Mouse (Mus musculus): ENCODE results near the gene Senp2. TPM values are rescaled to one million over a fixed set of nuclear protein-coding genes. Genes with fewer than 3 reads are reported as not detected.

The Senp2 gene
- polyA plus RNA-seq, 1 experiment from 2014 or later = 41.3 TPM

DNA sequence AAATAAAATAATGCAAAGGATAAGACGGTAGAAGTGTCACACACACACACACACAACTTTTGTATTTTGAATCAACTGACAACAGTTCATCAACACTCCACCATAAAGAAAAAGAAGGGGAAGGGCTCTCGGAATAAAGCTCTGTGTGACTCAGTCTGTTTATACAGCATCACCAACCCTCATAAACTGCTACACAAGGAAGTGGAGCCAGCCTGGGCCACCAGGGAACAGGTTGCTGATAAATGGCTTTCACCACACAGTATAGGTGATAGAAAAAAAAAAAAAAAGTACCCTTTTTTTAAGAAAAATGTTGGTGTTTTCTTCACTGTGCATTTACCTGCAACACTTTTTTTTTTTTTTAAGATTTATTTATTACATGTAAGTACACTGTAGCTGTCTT, 17.5 kb upstream of the Senp2 start:
- Histone ChIP-seq H3K4me3 (no peak overlapping the region), H3K27me3 (no peaks in the 10 kb centered on the region)
- WGBS = 73% methylated on average over 2 of the region's 2 CpGs

DNA sequence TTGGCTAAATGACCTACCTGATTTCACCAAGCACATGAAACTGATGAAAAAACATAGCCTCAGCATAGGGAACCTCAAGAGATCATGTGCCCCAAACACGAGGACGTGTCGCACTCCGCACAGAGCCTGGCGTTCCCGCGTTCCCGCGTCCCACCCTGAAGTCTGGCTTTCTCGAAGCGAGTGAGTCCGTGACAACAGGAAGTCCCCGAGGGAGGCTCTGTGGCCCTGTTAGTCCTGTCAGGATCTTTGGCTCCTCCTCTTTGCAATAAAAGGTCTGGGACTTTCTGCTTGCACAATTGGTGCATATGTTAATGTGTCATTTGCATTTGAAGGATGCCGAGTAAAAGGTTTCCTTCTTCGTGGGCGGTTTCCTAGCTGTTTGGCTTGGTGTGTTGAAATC, 14.0 kb upstream of the Senp2 start, which contains the start of gene Liph:
TSS of gene Liph (minus strand) at position 360 of the 400 bp plus-strand sequence.
- H3K27me3 ChIP-seq = no peaks in the 10 kb centered on the region
- no peaks in the 10 kb centered on the region for H3K4me1 ChIP-seq
- H3K4me2 ChIP-seq = peak within 1 kb of the TSS; percentile 40
- no peak within 1 kb of the TSS for H3K9ac ChIP-seq
- H3K27ac ChIP-seq = peak within 1 kb of the TSS; percentile 47; the same call in 1 of the 2 replicates
- H3K4me3 ChIP-seq = peak within 1 kb of the TSS; percentile 16; the same call in 1 of the 2 replicates
- H3K9me3 ChIP-seq = no peaks in the 10 kb centered on the region
- H3K36me3 ChIP-seq = no peaks in the 10 kb centered on the region
- no peak for ATAC-seq (ENCODE audit: insufficient number of reproducible peaks, low FRiP score, low TSS enrichment, low read depth)
- WGBS = 5% methylated on average over 16 of the region's 16 CpGs

More for the DNA sequence above, 17.5 kb upstream of the Senp2 start:
- Histone ChIP-seq H3K9me3 (no peaks in the 10 kb centered on the region), H3K4me1 (no peaks in the 10 kb centered on the region), H3K9ac (no peak overlapping the region), H3K36me3 (no peaks in the 10 kb centered on the region), H3K27ac (no peak overlapping the region), H3K4me2 (no peak overlapping the region)
- ATAC-seq (ENCODE audit: insufficient number of reproducible peaks, low FRiP score, low TSS enrichment, low read depth) = no peak

DNA sequence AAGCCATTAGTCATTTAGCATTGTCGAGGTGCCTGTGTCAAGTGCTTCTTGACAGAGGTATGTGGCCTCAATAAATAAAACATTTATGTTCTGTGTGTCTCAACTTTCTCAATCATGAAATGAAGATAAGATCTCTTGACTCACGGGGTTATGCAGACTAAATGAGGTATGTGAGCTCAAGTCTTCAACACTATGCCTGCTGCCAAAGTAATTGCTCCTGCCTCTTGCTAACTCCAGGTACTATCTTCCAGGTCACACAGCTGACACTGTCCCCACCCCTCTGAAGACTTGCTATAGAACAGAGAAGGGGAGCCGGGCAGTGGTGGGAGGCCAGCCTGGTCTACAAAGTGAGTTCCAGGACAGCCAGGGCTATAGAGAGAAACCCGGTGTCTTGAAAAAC, 12.9 kb upstream of the Senp2 start:
- Histone ChIP-seq H3K4me2 (no peak overlapping the region), H3K4me3 (no peak overlapping the region), H3K9ac (no peak overlapping the region), H3K27me3 (no peaks in the 10 kb centered on the region), H3K27ac (peak overlapping the region; percentile 47; the same call in 1 of the 2 replicates), H3K36me3 (no peaks in the 10 kb centered on the region), H3K4me1 (no peaks in the 10 kb centered on the region), H3K9me3 (no peaks in the 10 kb centered on the region)
- 48% methylated on average over 4 of the region's 4 CpGs for WGBS
- ATAC-seq (ENCODE audit: insufficient number of reproducible peaks, low FRiP score, low TSS enrichment, low read depth) = no peak

DNA sequence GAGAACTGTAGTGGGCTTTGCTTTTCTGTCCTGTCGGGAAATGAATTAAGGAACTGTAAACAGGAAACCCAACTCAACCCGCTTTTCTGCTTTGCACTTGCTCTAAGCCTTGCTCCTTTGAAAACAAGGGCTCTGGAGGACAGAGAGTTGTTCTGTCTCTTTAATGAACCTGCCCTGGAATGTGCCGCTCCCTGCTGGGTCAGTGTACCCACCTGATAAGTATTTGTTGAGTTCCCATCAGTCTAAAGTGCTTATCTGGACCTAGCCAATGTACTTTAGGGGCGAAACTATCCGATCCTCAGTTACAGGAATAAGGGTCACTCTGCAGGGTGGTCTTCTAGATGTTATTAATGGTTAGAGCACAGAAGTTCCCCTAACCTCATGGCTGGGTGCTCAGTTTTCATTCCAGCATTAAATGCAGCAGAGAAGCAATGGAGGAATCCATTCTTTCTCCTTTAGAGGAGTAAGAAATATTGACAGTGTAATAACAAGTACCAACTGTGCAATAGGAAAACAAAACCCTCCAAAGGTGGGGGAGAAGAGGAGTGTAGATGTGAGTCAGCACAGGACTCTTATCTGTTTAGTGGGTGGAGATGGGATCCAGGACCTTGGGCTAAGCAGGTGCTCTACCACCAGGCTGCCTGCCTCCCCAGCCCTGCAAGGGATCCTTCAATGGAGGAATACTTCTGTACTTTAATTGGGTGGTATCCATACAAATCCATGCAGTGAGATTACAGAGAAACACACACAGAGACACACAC, 12.2 kb upstream of the Senp2 start:
- no peak overlapping the region for H3K4me2 ChIP-seq
- ATAC-seq (ENCODE audit: insufficient number of reproducible peaks, low FRiP score, low TSS enrichment, low read depth) = no peak

DNA sequence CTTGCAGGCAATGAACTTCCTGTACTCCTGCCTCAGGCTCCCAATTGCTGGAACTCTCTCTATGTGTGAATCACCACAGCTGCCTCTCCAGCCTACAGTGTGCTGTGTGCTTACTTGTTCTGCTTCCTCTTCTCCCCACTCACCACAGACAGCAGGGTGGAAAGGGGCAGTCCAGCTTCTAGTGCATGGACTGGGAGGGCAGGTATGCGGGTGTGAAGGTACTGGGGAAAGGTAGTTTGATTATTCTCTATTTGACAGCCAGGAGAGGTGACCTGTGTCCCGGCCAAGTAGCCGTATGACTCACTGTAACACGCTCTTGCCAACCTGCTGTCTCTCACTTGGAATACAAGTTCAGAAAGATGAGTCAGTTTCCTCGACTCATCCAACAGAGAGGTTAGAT, 11.2 kb upstream of the Senp2 start:
- 75% methylated on average over 5 of the region's 5 CpGs for WGBS
- H3K36me3 ChIP-seq = no peaks in the 10 kb centered on the region
- H3K4me2 ChIP-seq = no peak overlapping the region
- ATAC-seq (ENCODE audit: insufficient number of reproducible peaks, low FRiP score, low TSS enrichment, low read depth) = no peak
- H3K4me1 ChIP-seq = no peaks in the 10 kb centered on the region
- peak overlapping the region; percentile 40; the same call in 1 of the 2 replicates for H3K27ac ChIP-seq
- H3K4me3 ChIP-seq = no peak overlapping the region
- no peaks in the 10 kb centered on the region for H3K9me3 ChIP-seq
- no peaks in the 10 kb centered on the region for H3K27me3 ChIP-seq
- H3K9ac ChIP-seq = no peak overlapping the region

More for the DNA sequence above, 12.2 kb upstream of the Senp2 start:
- WGBS = 60% methylated on average over 5 of the region's 5 CpGs
- Histone ChIP-seq H3K4me1 (no peaks in the 10 kb centered on the region), H3K9me3 (no peaks in the 10 kb centered on the region), H3K4me3 (no peak overlapping the region), H3K27me3 (no peaks in the 10 kb centered on the region), H3K36me3 (no peaks in the 10 kb centered on the region), H3K27ac (no peak overlapping the region; the same call in 1 of the 2 replicates), H3K9ac (no peak overlapping the region)

DNA sequence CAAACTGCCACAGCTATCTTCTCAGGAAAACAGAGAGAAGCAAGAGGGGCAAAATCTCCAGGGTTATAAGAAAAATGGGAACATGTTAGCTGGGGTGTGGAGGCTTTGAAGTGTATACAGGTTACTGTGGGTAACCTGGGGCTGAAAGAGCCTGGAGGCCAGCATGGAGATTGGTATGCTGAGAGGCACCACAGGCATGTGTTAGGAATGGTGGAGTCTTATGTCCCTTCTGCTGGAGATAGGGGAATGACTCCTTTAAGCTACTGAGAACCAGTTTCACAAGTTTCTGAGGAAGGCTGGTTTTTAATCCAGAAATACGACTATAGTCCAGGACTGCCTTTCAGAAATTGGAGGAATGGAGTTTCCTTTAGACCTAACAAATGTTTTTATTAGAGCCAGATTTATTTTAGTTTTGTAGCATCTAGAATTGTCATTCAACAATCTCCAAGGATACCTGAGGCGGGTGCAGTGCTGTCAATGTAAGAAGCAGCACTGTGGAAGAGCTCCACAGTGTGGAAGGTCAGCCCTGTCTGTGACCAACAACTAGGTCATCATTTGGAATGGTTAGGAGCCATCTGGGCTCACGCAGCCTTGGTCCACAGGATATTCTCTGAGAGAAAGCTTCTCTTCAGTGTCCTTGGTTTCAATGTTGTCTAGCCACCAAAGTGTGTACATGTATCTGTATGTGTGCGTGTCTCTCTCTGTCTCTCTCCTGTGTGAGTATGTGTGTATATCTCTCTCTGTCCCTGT, 9.2 kb upstream of the Senp2 start:
- WGBS = 82% methylated on average over 4 of the region's 4 CpGs
- H3K4me3 ChIP-seq = no peak overlapping the region
- H3K27me3 ChIP-seq = no peaks in the 10 kb centered on the region
- ATAC-seq (ENCODE audit: insufficient number of reproducible peaks, low FRiP score, low TSS enrichment, low read depth) = no peak
- H3K4me2 ChIP-seq = no peak overlapping the region
- no peaks in the 10 kb centered on the region for H3K4me1 ChIP-seq
- no peak overlapping the region for H3K9ac ChIP-seq
- H3K27ac ChIP-seq = no peak overlapping the region
- no peaks in the 10 kb centered on the region for H3K9me3 ChIP-seq
- H3K36me3 ChIP-seq = no peaks in the 10 kb centered on the region

DNA sequence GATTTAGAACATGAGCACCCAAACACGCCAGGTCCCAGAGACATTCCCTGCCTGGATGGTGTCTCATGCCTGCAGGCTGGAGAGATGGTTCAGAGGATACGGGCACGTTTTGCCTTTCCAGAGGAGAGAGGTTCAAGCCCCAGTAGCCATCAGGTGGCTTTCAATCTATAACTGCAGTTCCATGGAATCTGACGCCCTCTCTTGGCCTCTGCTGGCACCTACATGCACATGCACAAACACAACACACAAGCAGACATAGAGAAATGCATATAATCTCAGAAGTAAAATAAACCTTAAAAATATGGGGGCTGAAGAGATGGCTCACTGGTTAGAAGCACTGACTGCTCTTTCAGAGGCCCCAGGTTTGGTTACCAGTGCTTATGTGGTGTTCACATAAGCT, 8.1 kb upstream of the Senp2 start:
- WGBS = 65% methylated on average over 4 of the region's 4 CpGs
- no peak overlapping the region for H3K4me2 ChIP-seq
- ATAC-seq (ENCODE audit: insufficient number of reproducible peaks, low FRiP score, low TSS enrichment, low read depth) = no peak
- no peaks in the 10 kb centered on the region for H3K9me3 ChIP-seq
- H3K4me1 ChIP-seq = no peaks in the 10 kb centered on the region
- H3K9ac ChIP-seq = no peak overlapping the region
- no peak overlapping the region for H3K27ac ChIP-seq
- no peaks in the 10 kb centered on the region for H3K36me3 ChIP-seq
- H3K4me3 ChIP-seq = no peak overlapping the region
- no peaks in the 10 kb centered on the region for H3K27me3 ChIP-seq

DNA sequence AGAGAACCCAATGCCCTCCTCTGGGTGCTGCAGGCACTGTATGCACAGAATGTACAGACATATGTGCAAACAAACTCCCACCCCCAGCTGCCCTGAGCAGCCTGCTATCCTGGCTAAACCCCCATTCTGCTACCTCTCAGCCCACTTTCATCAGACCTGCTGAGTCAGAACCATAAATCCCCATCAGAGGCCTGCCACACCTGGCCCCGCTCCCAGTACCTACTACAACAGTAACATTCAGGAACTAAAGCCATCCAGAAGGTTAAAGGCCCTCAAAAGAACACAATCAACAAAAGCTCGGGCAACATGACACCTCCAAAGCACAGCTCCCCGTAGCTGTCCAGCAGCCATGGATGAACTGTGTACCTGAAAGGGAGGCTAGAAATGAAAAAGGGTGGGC, 7.7 kb upstream of the Senp2 start:
- Histone ChIP-seq H3K9me3 (no peaks in the 10 kb centered on the region), H3K4me1 (no peaks in the 10 kb centered on the region), H3K27ac (no peak overlapping the region), H3K27me3 (no peaks in the 10 kb centered on the region), H3K36me3 (no peaks in the 10 kb centered on the region), H3K4me3 (no peak overlapping the region), H3K9ac (no peak overlapping the region), H3K4me2 (no peak overlapping the region)
- WGBS = 43% methylated on average over 3 of the region's 3 CpGs
- no peak for ATAC-seq (ENCODE audit: insufficient number of reproducible peaks, low FRiP score, low TSS enrichment, low read depth)

DNA sequence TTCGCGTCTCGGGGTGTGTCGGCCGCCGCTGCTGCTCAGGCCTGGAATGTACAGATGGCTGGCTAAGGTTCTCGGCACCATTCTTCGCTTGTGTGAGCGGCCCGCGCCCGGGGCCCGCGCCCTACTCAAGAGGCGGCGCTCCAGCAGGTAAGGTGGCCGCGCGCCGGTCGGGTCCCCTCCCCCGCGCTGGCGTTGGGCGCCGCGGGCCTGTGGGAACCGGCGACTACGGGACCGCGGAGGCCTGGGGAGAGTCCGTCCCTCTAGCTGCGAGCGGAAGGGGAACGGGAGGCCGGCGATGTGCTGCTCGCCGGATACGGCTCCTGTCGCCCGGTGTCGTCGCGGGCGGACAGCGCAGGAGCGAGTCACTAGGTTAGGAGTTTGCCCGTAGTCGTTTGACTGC, 312 bp downstream of the Senp2 start:
- WGBS = under 1% methylated on average over 45 of the region's 51 CpGs
- H3K9me3 ChIP-seq = no peaks in the 10 kb centered on the region
- peak; percentile 52 for ATAC-seq (ENCODE audit: insufficient number of reproducible peaks, low FRiP score, low TSS enrichment, low read depth)

DNA sequence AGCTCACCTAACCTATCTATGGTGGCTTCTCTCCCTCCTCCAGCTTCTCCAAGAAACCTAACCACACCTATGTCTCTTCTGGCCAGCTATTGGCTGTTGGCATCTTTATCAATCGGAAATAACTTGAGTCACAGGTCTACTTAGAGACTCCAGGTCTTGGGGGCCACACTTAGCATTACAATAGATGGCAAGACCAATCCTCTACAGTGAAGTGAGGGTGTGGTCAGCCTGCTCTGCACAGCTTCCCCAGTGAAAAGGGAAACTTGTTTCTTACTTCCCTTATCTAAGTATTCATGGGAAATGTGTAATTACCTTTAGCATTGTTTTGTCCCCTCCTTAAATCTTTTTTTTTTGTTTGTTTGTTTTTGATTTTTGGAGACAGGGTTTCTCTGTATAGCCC, 6.3 kb downstream of the Senp2 start:
- Histone ChIP-seq H3K4me2 (no peak overlapping the region), H3K4me3 (no peak overlapping the region), H3K9ac (no peak overlapping the region), H3K4me1 (peaks cover 3% of the 10 kb centered on the region; the same call in 1 of the 2 replicates), H3K36me3 (peaks cover 50% of the 10 kb centered on the region), H3K27ac (no peak overlapping the region), H3K27me3 (no peaks in the 10 kb centered on the region), H3K9me3 (no peaks in the 10 kb centered on the region)
- ATAC-seq (ENCODE audit: insufficient number of reproducible peaks, low FRiP score, low TSS enrichment, low read depth) = no peak
- WGBS = 81% methylated on average over 1 of the region's 1 CpGs

More for the DNA sequence above, 312 bp downstream of the Senp2 start:
- peaks cover 2% of the 10 kb centered on the region; the same call in 1 of the 2 replicates for H3K36me3 ChIP-seq
- H3K4me3 ChIP-seq = peak overlapping the region; percentile 98
- H3K27ac ChIP-seq = peak overlapping the region; percentile 77
- H3K9ac ChIP-seq = peak overlapping the region; percentile 90
- peaks cover 12% of the 10 kb centered on the region for H3K4me1 ChIP-seq
- no peaks in the 10 kb centered on the region for H3K27me3 ChIP-seq
- peak overlapping the region; percentile 69 for H3K4me2 ChIP-seq

DNA sequence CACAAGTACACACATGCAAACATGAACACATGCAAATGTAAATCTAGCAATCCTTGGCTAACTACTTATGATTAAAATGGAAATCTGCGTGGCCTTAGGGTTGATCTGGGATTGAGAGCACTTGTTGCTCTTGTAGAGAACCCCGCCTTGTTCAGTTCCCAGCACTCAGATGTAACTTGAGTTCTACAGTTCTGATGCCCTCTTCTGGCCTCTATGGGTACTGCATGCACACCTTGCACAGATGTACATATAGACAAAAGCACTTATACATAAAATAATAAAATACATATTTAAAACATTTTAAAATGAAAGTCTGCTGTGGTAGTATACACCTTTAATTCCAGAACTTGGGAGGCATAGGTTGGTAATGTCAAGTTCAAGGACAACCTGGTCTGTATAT, 12.8 kb downstream of the Senp2 start:
- H3K4me1 ChIP-seq = no peaks in the 10 kb centered on the region
- WGBS = 96% methylated on average over 2 of the region's 2 CpGs
- H3K27me3 ChIP-seq = no peaks in the 10 kb centered on the region
- no peak overlapping the region for H3K9ac ChIP-seq
- no peak for ATAC-seq (ENCODE audit: insufficient number of reproducible peaks, low FRiP score, low TSS enrichment, low read depth)
- H3K4me3 ChIP-seq = no peak overlapping the region
- H3K4me2 ChIP-seq = no peak overlapping the region
- peaks cover 80% of the 10 kb centered on the region for H3K36me3 ChIP-seq
- H3K27ac ChIP-seq = no peak overlapping the region
- no peaks in the 10 kb centered on the region for H3K9me3 ChIP-seq

DNA sequence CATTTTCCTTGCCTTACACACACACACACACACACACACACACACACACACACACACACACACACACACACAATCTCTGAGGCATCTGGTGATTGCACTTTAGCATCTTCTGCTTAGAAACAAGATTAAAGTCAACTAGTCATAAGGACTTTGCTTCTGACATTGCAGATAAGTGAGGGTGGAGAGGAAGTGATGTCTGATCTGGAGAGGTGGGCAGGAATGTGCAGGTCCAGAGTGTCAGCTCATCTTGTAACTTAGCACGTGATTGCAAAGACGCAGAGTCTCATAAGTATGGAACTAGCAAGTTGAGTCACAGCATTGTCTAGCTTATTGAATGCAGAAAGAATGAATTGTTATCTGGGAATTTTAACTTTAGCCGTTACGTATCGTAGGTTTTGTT, 18.2 kb downstream of the Senp2 start:
- no peaks in the 10 kb centered on the region for H3K27me3 ChIP-seq
- 89% methylated on average over 5 of the region's 5 CpGs for WGBS
- no peak overlapping the region for H3K4me3 ChIP-seq
- H3K4me2 ChIP-seq = no peak overlapping the region
- no peak overlapping the region for H3K9ac ChIP-seq
- H3K4me1 ChIP-seq = no peaks in the 10 kb centered on the region
- H3K36me3 ChIP-seq = peaks cover 91% of the 10 kb centered on the region
- H3K27ac ChIP-seq = no peak overlapping the region
- ATAC-seq (ENCODE audit: insufficient number of reproducible peaks, low FRiP score, low TSS enrichment, low read depth) = no peak
- no peaks in the 10 kb centered on the region for H3K9me3 ChIP-seq

Measured in limb, embryonic 15.5 days (tissue).